Mouse (Mus musculus): Measurements from ENCODE around the gene Gm7030.
A peak's percentile ranks its signal among the peaks of the same experiment; 100 is the strongest.
"Not testable (repeated sequence)": the region's sequence is repeated elsewhere in the genome, so short reads cannot be mapped to it uniquely, and the experiment has no call there.

Gm7030 gene

DNA sequence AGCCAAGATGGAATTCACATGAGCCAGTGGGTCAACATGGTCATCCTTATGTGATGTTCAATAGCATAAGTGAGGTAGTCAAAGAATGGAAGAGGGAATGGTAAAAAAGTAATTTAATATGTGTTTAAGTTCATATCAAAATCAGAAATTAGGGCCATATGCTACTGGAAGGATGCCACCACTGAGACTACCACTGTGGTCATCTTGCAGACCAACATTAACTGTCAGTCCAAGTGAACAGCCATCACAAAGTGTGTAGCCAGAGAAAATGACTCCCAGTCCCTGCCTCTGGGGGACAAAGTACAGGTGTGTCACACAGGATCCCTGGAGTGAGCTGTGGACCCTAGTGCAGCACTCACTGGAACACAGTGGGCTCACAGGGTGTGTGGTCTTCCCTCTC, 47.3 kb downstream of the Gm7030 start:
- not testable (repeated sequence) for DNase-seq (ENCODE audit: low spot score)

DNA sequence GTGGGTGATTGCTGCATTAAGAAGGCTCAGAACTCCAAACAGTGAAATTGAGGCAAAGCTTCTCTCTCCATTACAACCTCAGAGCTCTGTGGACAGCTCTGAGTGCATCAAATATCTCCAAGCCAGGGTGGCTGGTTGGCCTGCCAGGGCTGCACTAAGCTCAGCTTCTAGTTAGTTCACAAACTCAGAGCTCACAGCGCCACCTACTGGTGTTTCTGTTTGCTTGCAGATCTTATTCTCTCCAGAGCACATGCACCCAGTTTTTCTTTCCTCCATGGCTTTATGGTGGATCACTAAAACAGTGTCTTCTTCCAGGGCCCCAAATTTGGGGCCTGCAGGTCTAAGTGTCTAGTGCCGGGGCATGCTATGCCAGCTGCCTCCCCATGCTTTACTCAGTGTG, 68.4 kb downstream of the Gm7030 start:
- peak; percentile 75 for DNase-seq (ENCODE audit: low spot score)
